In genomic region chr8:54779317-54780133, GRCm38 (mm10) we compare ENCODE assay signal across 8 mouse cellular contexts.
DNase-seq lines count a peak whose midpoint lies in the region; ATAC-seq and TF ChIP-seq lines count a peak whose summit lies in the region.

No protein-coding gene starts in this region.

- no peaks in the 10 kb centered on the region for H3K36me3 ChIP-seq in ES-Bruce4 (ENCODE audit: control insufficient read depth, insufficient read depth, low read length, poor library complexity, severe bottlenecking)
- H3K36me3 ChIP-seq in forebrain, embryonic 15.5 days: no peaks in the 10 kb centered on the region
- H3K36me3 ChIP-seq in hindbrain, embryonic 12.5 days: no peaks in the 10 kb centered on the region

- H3K27me3 ChIP-seq in ES-Bruce4 (ENCODE audit: control insufficient read depth, insufficient read depth, low read length, poor library complexity, severe bottlenecking): no peaks in the 10 kb centered on the region; the same call in 1 of the 2 replicates
- H3K27me3 ChIP-seq in forebrain, embryonic 15.5 days: no peaks in the 10 kb centered on the region
- H3K27me3 ChIP-seq in hindbrain, embryonic 12.5 days: no peaks in the 10 kb centered on the region

- peak overlapping the region; percentile 85 for H3K4me2 ChIP-seq in forebrain, embryonic 15.5 days (replicated peaks)
- peak overlapping the region; percentile 75 for H3K4me2 ChIP-seq in hindbrain, embryonic 12.5 days (replicated peaks)

- TF ChIP-seq POLR2A in ES-Bruce4 (IDR thresholded peaks at IDR 0.05; ENCODE audit: insufficient read depth, low read length): no peak

- H3K4me1 ChIP-seq in ES-Bruce4 (ENCODE audit: control insufficient read depth, insufficient read depth, low read length): peaks cover 3% of the 10 kb centered on the region
- H3K4me1 ChIP-seq in forebrain, embryonic 15.5 days: peaks cover 15% of the 10 kb centered on the region
- H3K4me1 ChIP-seq in hindbrain, embryonic 12.5 days: peaks cover 15% of the 10 kb centered on the region

- peak; percentile 72 for ATAC-seq in forebrain, embryonic 15.5 days (replicated peaks)
- peak; percentile 76 for ATAC-seq in hindbrain, embryonic 12.5 days (ENCODE audit: low FRiP score)
- ATAC-seq in monocyte, adult 5-6 weeks (replicated peaks; ENCODE audit: insufficient number of reproducible peaks, low FRiP score, low TSS enrichment, poor library complexity, severe bottlenecking): no peak

- peak; percentile 6 for DNase-seq in brain, adult 2 months (ENCODE audit: low read depth, low spot score)
- DNase-seq in layer of hippocampus, postnatal 25 days (ENCODE audit: extremely low spot score in 1 of 2, low spot score in 1 of 2): peak; percentile 20 to 35
- peak; percentile 8 for DNase-seq in lung, postnatal 10 days
- DNase-seq in right cerebral cortex, postnatal 14 days: peak; percentile 26

- H3K27ac ChIP-seq in ES-Bruce4 (ENCODE audit: insufficient read depth, low read length): no peak overlapping the region
- peak overlapping the region; percentile 59 for H3K27ac ChIP-seq in forebrain, embryonic 15.5 days (replicated peaks)
- H3K27ac ChIP-seq in hindbrain, embryonic 12.5 days: peak overlapping the region; percentile 41; the same call in 1 of the 2 replicates

- H3K9ac ChIP-seq in ES-Bruce4 (ENCODE audit: low read depth, poor library complexity, severe bottlenecking): no peak overlapping the region
- H3K9ac ChIP-seq in forebrain, embryonic 15.5 days (replicated peaks): peak overlapping the region; percentile 59
- peak overlapping the region; percentile 39 for H3K9ac ChIP-seq in hindbrain, embryonic 12.5 days

- H3K9me3 ChIP-seq in ES-Bruce4 (replicated peaks; ENCODE audit: control insufficient read depth, insufficient read depth, low read length, poor library complexity, severe bottlenecking): 0 out of 2 replicates have a peak, but pooled peaks cover 4% of the 10 kb centered on the region
- H3K9me3 ChIP-seq in forebrain, embryonic 15.5 days: no peaks in the 10 kb centered on the region
- no peaks in the 10 kb centered on the region for H3K9me3 ChIP-seq in hindbrain, embryonic 12.5 days (replicated peaks)

- WGBS in forebrain, embryonic 15.5 days: under 1% methylated on average over 23 of the region's 23 CpGs
- WGBS in hindbrain, embryonic 12.5 days: under 1% methylated on average over 23 of the region's 23 CpGs

- peak overlapping the region; percentile 45 for H3K4me3 ChIP-seq in ES-Bruce4 (ENCODE audit: low read depth, low read length)
- peak overlapping the region; percentile 45 for H3K4me3 ChIP-seq in forebrain, embryonic 15.5 days
- peak overlapping the region; percentile 36 for H3K4me3 ChIP-seq in hindbrain, embryonic 12.5 days

- no peak for TF ChIP-seq CTCF in ES-Bruce4 (IDR thresholded peaks at IDR 0.05; ENCODE audit: low read depth, low read length)

- no peak for TF ChIP-seq EP300 in ES-Bruce4 (IDR thresholded peaks at IDR 0.05; ENCODE audit: insufficient read depth, low read depth, low read length)
